8 mouse cellular contexts compared by ENCODE assay signal in the genomic region with DNA sequence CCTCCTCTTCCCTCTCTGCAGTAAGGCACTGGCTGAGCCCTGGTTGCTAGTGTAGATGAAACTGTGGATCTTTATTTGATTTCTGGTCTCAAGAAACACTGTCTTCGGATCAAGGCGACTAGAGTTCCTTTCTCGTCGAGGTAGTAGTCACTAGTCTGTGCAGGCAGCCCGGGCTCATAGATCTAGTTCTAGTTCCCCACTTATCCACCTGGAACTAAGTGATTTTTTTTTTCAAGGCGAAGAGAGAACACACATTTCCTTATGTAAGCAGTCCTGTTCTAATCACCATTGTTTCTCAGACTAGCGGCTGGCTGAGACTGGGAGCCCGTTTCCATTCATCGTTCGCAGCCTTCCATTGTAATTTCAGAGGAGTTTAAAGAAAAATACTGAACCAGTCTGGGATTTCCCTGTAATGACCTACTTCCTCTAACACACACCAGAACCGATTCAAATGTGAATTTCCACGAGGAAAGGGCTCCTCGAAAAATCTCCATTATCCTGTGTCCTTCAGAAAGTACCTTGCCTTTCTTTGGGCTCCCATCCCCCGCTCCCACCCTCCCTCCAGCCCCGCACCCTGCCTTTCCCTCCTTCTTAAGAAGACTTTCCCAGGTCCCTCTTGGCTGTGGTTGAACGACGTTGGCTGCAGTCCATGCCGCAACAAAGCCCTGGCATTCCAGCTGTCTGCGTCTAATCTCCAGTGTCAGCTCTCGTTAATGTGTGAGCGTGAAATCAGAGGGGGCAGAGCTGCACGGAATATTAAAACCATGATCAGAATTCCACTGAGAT.
A peak's percentile ranks its signal among the peaks of the same experiment; 100 is the strongest.
DNase-seq lines count a peak whose midpoint lies in the region; ATAC-seq lines count a peak whose summit lies in the region.

No protein-coding gene starts in this region.

- peak; percentile 88 for ATAC-seq in midbrain, embryonic 11.5 days (ENCODE audit: low FRiP score)
- peak; percentile 80; the same call in 1 of the 2 replicates for ATAC-seq in stomach, embryonic 14.5 days (ENCODE audit: insufficient number of reproducible peaks, insufficient read depth, low FRiP score, low read depth)

- peak overlapping the region; percentile 98 for H3K27ac ChIP-seq in midbrain, embryonic 11.5 days (ENCODE audit: low read depth, low read length)
- H3K27ac ChIP-seq in stomach, embryonic 14.5 days (ENCODE audit: low read length), result peak overlapping the region; percentile 92

- H3K4me2 ChIP-seq in midbrain, embryonic 11.5 days, result peak overlapping the region; percentile 59
- H3K4me2 ChIP-seq in stomach, embryonic 14.5 days (replicated peaks; ENCODE audit: low read depth, low read length), result peak overlapping the region; percentile 80

- H3K9me3 ChIP-seq in midbrain, embryonic 11.5 days (ENCODE audit: control insufficient read depth, low read length), result no peaks in the 10 kb centered on the region; the same call in 1 of the 2 replicates
- H3K9me3 ChIP-seq in stomach, embryonic 14.5 days (ENCODE audit: control insufficient read depth, low read depth, low read length), result no peaks in the 10 kb centered on the region

- peak; percentile 26 to 82 for DNase-seq in adrenal gland, adult (ENCODE audit: inconsistent age in 2 of 2, low spot score in 1 of 2)
- DNase-seq in embryo, embryonic 10 days (ENCODE audit: low spot score), result peak; percentile 81
- DNase-seq in heart, adult 11 months, result peak; percentile 91
- DNase-seq in kidney, adult 11 months, result peak; percentile 16
- peak; percentile 76 to 91 for DNase-seq in left cerebral cortex, postnatal 25 days (ENCODE audit: low spot score in 2 of 2)
- DNase-seq in midbrain, embryonic 11.5 days (ENCODE audit: low spot score, missing footprints), result peak; percentile 96
- no peak for DNase-seq in thymus, postnatal 36 days

- H3K27me3 ChIP-seq in midbrain, embryonic 11.5 days (ENCODE audit: control insufficient read depth, insufficient read depth, low read length), result no peaks in the 10 kb centered on the region
- H3K27me3 ChIP-seq in stomach, embryonic 14.5 days (ENCODE audit: control insufficient read depth, insufficient read depth, low read length), result no peaks in the 10 kb centered on the region

- intact Hi-C loops in left cerebral cortex, postnatal 25 days (cut with DNase I), result loop anchor here (1.0 to 5.0 kb wide), 3 partner anchors 155 to 216 kb away; no protein-coding TSS in a partner anchor

- H3K4me3 ChIP-seq in midbrain, embryonic 11.5 days (ENCODE audit: low read depth, low read length), result peak overlapping the region; percentile 26
- H3K4me3 ChIP-seq in stomach, embryonic 14.5 days (ENCODE audit: low read depth, low read length), result peak overlapping the region; percentile 37

- peak overlapping the region; percentile 68 for H3K9ac ChIP-seq in midbrain, embryonic 11.5 days (ENCODE audit: low read length)
- peak overlapping the region; percentile 30 for H3K9ac ChIP-seq in stomach, embryonic 14.5 days (replicated peaks; ENCODE audit: low read depth, low read length)

- under 1% methylated on average over 22 of the region's 22 CpGs for WGBS in midbrain, embryonic 11.5 days
- WGBS in stomach, embryonic 14.5 days, result under 1% methylated on average over 22 of the region's 22 CpGs

- H3K36me3 ChIP-seq in midbrain, embryonic 11.5 days (ENCODE audit: control insufficient read depth, insufficient read depth, low read length), result no peaks in the 10 kb centered on the region
- no peaks in the 10 kb centered on the region for H3K36me3 ChIP-seq in stomach, embryonic 14.5 days (ENCODE audit: control insufficient read depth, insufficient read depth, low read length)

- H3K4me1 ChIP-seq in midbrain, embryonic 11.5 days (ENCODE audit: control insufficient read depth, insufficient read depth, low read length), result peaks cover 21% of the 10 kb centered on the region
- H3K4me1 ChIP-seq in stomach, embryonic 14.5 days (ENCODE audit: control insufficient read depth, insufficient read depth, low read length), result peaks cover 15% of the 10 kb centered on the region

Comparison
In these comparisons a context has a peak if more than half of its experiments do, and no peak if none do; other contexts are left out.
1. DNase-seq: peak in adrenal gland, adult (2 of 2), embryo, embryonic 10 days (single experiment), heart, adult 11 months (single experiment), kidney, adult 11 months (single experiment), left cerebral cortex, postnatal 25 days (2 of 2) and midbrain, embryonic 11.5 days (single experiment); none in thymus, postnatal 36 days (0 of 2).